Mouse (Mus musculus): ENCODE measurements around the gene Ptpn7. TPM values are rescaled to one million over a fixed set of nuclear protein-coding genes. Genes with fewer than 3 reads are reported as not detected.

Gene Ptpn7
- total RNA-seq, 2 experiments from 2014 or later, result 0.38 to 1.1 TPM

DNA sequence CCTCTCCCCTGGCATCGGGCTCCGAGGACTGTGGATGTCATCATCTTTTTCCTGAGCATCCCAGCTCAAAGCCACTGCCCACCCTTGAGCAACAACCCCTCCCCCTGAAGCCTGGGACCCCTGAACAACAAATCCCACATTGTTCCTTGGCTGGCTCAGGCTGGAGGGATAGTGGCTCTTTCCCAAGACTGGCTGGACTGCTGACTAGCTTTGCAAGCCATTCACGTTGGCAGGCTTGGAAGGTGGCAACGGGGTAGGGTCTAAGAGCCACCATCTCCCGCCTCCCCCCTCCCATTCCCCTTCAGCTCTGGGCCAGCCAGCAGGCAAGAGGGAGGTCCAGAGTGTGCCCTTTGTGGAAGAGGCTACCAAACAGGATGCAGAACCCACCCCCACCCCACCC lies 26.1 kb downstream of the Ptpn7 start:
- no peak for DNase-seq

DNA sequence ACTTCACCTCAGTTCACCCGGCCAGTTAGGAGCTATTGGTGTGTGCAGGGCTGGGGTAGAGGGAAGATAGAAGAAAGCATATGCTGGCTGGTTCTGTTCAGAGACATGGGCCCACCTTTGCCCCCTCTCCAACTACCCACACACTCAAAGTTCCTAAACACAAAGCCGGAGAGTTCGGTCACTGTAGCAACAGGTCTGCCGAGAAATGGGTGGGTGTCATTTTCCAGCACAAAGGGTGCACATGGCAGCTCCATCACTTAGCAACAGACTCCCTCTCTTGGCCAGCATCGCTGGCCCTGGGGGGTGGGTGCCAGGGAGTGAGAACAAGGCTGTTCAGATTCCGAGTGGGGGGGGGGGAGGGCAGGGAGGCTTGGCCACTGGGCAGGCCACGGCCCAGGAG lies 26.6 kb downstream of the Ptpn7 start:
- no peak for DNase-seq

- no peak for DNase-seq
Observed at GRCm38 (mm10) chr1:135159556-135160123, 27.1 kb downstream of the Ptpn7 start.

GRCm38 (mm10) chr1:135160411-135161050 lies 28.0 kb downstream of the Ptpn7 start:
- no peak for DNase-seq

DNA sequence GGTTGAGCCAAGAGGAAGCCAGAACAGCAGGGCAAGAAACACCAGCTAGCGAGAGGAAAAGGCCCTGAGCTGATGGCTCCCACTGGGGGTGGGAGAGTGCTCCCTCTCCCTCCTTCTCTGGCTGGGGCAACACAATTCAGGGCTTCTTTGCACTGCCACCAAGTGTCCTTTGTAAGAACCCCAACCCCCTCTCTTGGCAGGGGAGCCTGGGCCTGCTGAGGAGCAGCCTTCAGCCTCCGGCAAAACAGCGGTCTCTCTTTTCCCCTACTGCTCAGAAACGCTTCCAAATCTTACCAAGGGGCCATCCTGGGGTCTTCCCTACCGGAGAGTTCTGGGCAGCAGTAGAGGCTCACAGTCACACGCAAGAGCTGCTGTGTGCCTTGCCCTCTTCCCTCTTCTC lies 30.2 kb downstream of the Ptpn7 start:
- no peak for DNase-seq

DNA sequence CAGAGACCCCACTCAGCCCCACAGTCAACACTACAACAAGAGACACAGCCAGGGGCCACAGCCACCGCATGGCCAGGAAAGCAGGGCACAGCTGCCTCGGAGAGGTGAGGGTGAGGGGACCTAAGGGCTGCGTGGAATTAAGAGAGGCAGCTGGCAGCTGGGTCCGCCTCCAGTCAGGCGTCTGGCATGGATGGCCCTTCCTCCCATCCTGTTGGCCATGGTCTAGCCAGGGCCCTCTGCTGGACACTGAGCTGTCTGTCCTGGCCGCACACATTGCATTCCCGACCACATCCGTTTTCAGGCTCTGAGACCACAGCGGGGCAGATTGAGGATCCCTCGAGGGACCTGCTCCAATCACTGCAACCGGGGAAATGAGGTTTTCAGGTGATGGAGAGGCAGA lies 34.9 kb downstream of the Ptpn7 start, which contains the start of gene Gpr37l1:
TSS of gene Gpr37l1 (minus strand) at position 247 of the 400 bp plus-strand sequence.
- no peak for DNase-seq

GRCm38 (mm10) chr1:135168453-135169200 lies 36.1 kb downstream of the Ptpn7 start:
- DNase-seq, result no peak

DNA sequence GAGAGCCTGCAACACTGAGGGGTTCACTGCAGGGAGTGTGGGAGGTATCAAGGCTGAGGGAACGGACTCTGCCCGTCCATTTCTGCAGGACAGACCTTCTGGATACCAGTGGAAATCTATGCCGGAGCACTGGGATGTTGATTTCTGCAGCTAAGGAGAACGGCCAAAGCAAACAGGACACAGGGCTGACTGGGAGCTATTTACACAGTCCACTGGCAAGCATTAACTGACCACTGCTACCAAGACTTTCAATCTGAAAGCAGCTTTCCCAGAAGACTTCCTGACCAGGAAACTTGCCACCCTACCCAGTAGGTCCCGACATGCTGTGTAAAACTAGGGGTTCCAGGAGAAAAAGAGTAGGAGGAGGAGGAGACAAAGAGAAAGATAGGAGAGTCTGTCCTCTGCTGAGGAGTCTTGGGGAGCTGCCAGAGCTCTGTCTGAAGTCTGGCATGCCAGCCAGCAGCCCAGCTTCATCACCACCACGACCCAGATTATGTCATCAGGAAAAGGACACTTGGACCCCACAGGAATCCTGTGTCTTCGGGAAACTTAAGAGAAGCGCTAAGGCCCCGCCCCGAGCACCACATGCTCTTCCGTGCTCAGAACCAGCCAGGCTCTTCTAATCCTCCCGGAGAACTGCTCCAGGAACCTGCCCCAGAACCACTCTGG lies 37.2 kb downstream of the Ptpn7 start:
- DNase-seq, result no peak

DNA sequence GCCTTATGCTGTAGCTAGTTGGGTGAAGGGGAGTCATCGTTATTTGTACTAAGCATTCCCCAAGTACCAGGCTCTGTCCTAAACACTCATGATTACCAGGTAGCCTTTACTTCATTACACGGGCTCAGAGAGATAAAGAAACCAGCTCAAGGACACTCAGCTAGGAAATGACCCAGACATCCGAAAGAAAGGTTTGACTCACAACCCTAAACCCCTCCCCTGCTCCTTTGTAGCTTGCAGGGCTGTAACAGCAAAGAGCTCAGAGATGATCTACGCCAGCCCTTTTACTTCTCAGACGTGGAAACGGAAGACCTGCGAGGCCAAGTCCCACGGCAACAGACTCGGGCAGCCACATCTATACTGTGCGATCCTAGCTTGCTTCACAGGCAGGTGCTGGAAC lies 37.8 kb downstream of the Ptpn7 start:
- DNase-seq, result no peak

GRCm38 (mm10) chr1:135171202-135171601 lies 38.7 kb downstream of the Ptpn7 start:
- DNase-seq, result no peak

- peak; percentile 49 for DNase-seq
Observed at GRCm38 (mm10) chr1:135171984-135172383, 39.5 kb downstream of the Ptpn7 start.

DNA sequence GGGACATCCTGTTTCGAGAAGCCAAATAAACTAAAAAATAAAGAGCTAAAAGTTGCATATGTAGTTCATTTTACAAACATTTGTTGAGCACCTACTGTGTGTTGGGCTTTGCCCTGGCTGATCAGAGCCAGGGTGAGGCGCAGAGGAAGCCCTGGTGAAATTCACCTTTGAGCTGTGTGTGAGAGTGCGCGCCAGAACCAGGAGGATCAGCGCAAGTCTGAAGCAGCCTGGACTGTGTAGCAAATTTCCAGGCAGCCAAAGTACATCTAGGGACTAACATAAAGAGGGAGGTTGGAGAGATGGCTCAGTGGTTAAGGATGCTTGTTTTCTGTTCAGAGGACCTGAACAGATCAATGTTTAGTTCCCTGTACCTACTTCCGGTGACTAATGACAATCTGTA lies 40.8 kb downstream of the Ptpn7 start:
- DNase-seq, result no peak

DNA sequence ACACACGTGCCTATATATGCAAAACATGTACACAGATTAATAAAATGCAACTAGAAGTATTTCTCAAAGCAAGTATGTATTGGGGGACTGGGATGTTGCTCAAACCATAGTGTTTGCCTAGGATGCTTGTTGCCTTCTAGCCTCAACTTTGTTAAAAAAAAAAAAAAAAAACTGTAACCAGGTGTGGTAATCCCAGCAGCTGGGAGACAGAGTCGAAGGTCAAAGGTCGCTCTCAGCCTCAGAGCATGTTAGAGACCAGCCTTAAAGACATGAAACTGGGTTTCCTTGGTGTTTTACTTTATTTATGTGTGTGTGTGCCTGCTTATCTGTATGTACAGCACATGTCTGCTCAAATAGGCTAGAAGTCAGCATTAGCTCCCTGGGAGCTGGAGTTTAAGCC lies 42.7 kb downstream of the Ptpn7 start:
- DNase-seq, result no peak

DNA sequence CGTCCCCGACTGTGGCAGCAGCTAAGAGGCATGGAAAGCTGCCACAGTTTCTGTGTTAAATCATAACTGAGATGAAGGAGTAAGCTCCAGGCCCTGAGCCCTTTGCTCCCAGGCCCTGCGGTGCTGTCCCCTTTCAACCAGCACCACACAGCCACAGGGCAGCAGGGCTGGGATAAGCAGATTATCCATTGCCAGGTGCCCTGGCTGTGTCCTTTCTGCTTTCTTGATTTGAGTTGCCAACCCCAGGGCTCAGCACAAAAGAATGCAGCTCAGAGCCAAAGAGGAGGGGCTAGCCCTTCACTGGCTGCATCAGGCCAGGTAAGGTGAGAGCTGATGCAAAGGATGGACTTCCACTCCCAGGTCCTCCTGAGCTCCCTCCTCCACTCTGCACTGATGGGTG lies 45.2 kb downstream of the Ptpn7 start:
- DNase-seq, result no peak

GRCm38 (mm10) chr1:135178863-135179262 lies 46.4 kb downstream of the Ptpn7 start:
- no peak for DNase-seq

DNA sequence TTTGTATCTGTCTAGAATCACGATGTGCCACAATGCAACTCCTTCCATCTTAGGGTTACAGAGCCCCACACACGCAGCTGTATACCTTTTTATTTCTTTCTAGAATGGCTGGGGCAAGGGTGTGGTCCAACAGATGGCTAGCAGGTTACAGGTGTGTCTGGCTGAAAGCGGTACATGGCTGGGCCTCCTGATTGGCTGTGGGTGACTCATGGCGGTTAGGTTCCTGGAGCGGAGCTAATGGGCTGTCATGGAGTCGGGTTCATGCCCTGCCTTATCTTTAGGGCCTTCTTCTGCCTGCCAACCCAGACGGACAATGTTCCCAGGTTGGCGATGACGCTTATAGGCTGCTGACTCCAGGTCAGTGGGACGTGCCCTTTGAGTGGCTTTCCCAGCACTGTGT lies 48.3 kb downstream of the Ptpn7 start:
- DNase-seq, result no peak

GRCm38 (mm10) chr1:135181275-135181674 lies 48.8 kb downstream of the Ptpn7 start:
- DNase-seq, result no peak

GRCm38 (mm10) chr1:135181880-135182623 lies 49.6 kb downstream of the Ptpn7 start:
- DNase-seq, result no peak

DNA sequence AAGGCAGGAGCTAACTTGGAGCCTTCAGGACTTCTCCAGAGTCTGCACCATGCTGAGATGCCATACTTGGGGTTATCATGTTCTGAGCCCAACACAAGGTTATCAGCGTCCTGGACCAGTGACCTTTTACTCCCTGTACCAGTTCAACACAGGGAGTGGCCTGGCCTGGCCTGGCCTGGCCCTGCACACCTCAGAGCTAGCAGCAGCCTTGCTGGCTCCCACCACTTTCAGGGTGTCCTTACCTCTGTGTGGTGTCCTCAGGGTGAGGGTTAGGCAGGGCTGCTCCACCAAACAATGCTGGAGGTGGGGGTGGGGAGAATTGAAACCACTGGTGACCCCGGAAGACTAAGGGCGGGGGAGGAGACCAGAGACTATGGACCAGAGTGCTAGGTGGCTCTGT lies 50.5 kb downstream of the Ptpn7 start:
- no peak for DNase-seq

DNA sequence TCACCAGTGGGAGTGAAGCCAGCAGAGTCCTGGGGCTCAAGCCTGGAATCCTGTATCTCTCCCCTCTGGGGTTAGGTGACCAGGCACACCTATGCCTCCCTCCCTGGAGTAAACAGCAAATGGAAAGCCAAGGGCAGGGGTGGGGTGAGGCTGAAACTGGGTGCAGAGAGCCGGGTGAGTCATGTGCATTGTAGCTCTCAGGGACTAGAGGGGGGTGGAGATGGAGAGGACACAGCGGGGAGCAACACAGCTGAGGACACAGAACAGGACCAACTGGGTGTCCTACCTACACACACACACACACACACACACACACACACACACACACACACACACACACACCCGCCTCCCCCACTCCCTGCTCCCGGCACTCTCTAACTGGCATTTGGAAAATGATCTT lies 50.9 kb downstream of the Ptpn7 start:
- DNase-seq, result no peak

GRCm38 (mm10) chr1:135183941-135184570 lies 51.6 kb downstream of the Ptpn7 start:
- DNase-seq, result no peak

DNA sequence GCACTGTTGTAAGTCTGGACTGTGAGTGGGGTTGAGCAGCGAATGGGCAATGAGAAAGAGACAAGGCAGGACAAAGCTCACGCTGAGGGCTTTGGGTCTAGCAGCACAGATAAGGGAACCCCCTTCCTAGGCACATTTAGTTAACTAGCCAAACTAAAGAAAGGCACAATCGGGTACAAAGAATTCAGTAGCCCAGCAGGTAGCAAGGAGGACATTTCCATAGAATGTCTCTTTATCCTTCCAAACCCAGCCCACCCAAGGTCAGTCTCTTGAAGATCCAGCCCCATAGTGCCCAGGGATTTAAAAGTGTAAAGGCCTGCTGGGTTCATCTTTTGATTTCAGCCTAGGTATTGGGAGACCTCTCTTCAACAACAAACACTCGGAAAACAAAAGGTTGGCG lies 53.4 kb downstream of the Ptpn7 start:
- no peak for DNase-seq

All from gastrocnemius, postnatal 10 days (tissue).